Mouse (Mus musculus) limb, embryonic 14.5 days (tissue): Measurements from ENCODE around the gene Slc35d3. TPM values are rescaled to one million over a fixed set of nuclear protein-coding genes. Genes with fewer than 3 reads are reported as not detected.

ENCODE experiments used
- ATAC-seq: fragments of 200-750 bp; cut with Nextera tagmentation; 2 replicates; pipeline ENCODE4 v1.8.0; 2017; ENCODE audit warnings: low read depth, moderate number of reproducible peaks, moderate TSS enrichment; ENCODE audit not compliant: low FRiP score
- DNase-seq: peaks from one replicate; pipeline ENCODE4 v3.0.0-alpha.2; 2015; ENCODE audit warnings: low spot score
- H3K27ac ChIP-seq: fragments of 300-500 bp; sonication (generic); replicated peaks from 2 replicates; pipeline ENCODE4 v1.5.1; 2014; ENCODE audit warnings: low read depth, mild to moderate bottlenecking, low read length, moderate library complexity, mixed read lengths
- H3K27me3 ChIP-seq: fragments of 300-500 bp; sonication (generic); 2 replicates; pipeline ENCODE4 v1.6.1; 2014; ENCODE audit warnings: low read length, mixed read lengths; ENCODE audit not compliant: control insufficient read depth, insufficient read depth
- H3K36me3 ChIP-seq: fragments of 300-500 bp; sonication (generic); 2 replicates; pipeline ENCODE4 v1.6.1; 2014; ENCODE audit warnings: mild to moderate bottlenecking, low read length, moderate library complexity, mixed read lengths; ENCODE audit not compliant: control insufficient read depth, insufficient read depth
- H3K4me1 ChIP-seq: fragments of 300-500 bp; sonication (generic); 2 replicates; pipeline ENCODE4 v1.6.1; 2014; ENCODE audit warnings: antibody characterized with exemption, low read length, mixed read lengths; ENCODE audit not compliant: control insufficient read depth, insufficient read depth
- H3K4me2 ChIP-seq: fragments of 300-500 bp; sonication (generic); replicated peaks from 2 replicates; pipeline ENCODE4 v1.6.1; 2014; ENCODE audit warnings: low read depth, mild to moderate bottlenecking, low read length, moderate library complexity; ENCODE audit not compliant: severe bottlenecking
- H3K4me3 ChIP-seq: fragments of 300-500 bp; sonication (generic); replicated peaks from 2 replicates; pipeline ENCODE4 v1.5.1; 2014; ENCODE audit warnings: low read length
- H3K9ac ChIP-seq: fragments of 300-500 bp; sonication (generic); 2 replicates; pipeline ENCODE4 v1.6.1; 2014; ENCODE audit warnings: mild to moderate bottlenecking, low read depth, low read length, moderate library complexity; ENCODE audit not compliant: severe bottlenecking
- H3K9me3 ChIP-seq: fragments of 300-500 bp; sonication (generic); 2 replicates; pipeline ENCODE4 v1.6.1; 2016; ENCODE audit warnings: low read length; ENCODE audit not compliant: control insufficient read depth
- POLR2A ChIP-seq: fragments of 200-500 bp; IDR thresholded peaks from 2 replicates; pipeline ENCODE4 v1.8.0; 2012; ENCODE audit warnings: inconsistent platforms, mild to moderate bottlenecking, moderate library complexity, borderline replicate concordance; ENCODE audit not compliant: insufficient read depth, insufficient read length; ENCODE audit errors: extremely low read depth
- WGBS: fragments of 180-500 bp; shearing (Covaris S2); extraction: QIAGEN DNeasy Blood & Tissue Kit; methylation state at CpG from one replicate; pipeline ENCODE4 v1.1.7; 2014; 5-methylcytosine and 5-hydroxymethylcytosine counted together
- polyA plus RNA-seq, 2 experiments: library from polyadenylated mRNA; depleted of rRNA in 1 of 2; stranded (reverse) in 1 of 2; unstranded in 1 of 2; fragments of >200 nt; fragmentation: Nextera tagmentation in 1 of 2; extraction: Ambion mirVana in 1 of 2; gene quantifications; 2 replicates each; pipeline versions ENCODE4 v1.2.1 to v1.2.3; 2012 to 2014

Slc35d3 gene
- polyA plus RNA-seq, 2 experiments: 1.4 to 2.3 TPM

- Histone ChIP-seq H3K9me3 (no peaks in the 10 kb centered on the region), H3K9ac (no peak overlapping the region), H3K4me3 (no peak overlapping the region), H3K4me1 (no peaks in the 10 kb centered on the region), H3K4me2 (no peak overlapping the region), H3K27ac (no peak overlapping the region), H3K36me3 (no peaks in the 10 kb centered on the region), H3K27me3 (no peaks in the 10 kb centered on the region)
- ATAC-seq (no peak), DNase-seq (peak; percentile 43)
- TF ChIP-seq POLR2A: no peak
- WGBS: 47% methylated on average over 9 of the region's 9 CpGs
Measured at GRCm38 (mm10) chr10:19811436-19812172, 39.7 kb downstream of the Slc35d3 start.

DNA sequence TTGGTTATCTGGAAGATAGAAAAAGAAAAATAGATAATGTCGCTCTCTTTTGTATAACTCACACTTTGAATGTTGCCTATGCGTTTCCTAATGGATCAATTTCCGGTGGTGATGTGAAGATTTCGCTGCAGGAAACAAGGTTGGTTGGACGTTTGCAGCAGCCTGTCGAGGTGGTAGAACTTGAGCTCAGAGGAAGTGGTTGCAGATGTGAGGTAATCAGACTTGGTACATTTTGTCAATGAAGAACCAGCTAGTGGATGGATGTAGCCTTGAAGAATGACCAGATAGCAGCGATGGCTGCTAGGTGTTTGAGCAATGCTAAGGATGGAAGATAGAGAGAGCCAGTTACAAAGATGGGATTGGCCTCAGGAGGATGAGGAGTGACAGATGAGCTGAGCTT, 46.5 kb downstream of the Slc35d3 start:
- no peak overlapping the region for H3K9ac ChIP-seq
- H3K4me1 ChIP-seq: no peaks in the 10 kb centered on the region
- no peak overlapping the region for H3K4me3 ChIP-seq
- ATAC-seq (no peak), DNase-seq (no peak)
- H3K27me3 ChIP-seq: no peaks in the 10 kb centered on the region
- 84% methylated on average over 7 of the region's 7 CpGs for WGBS
- no peak for TF ChIP-seq POLR2A
- H3K9me3 ChIP-seq: no peaks in the 10 kb centered on the region
- H3K4me2 ChIP-seq: no peak overlapping the region
- H3K27ac ChIP-seq: no peak overlapping the region
- no peaks in the 10 kb centered on the region for H3K36me3 ChIP-seq

- no peak for ATAC-seq
- no peak overlapping the region for H3K9ac ChIP-seq
- no peaks in the 10 kb centered on the region for H3K9me3 ChIP-seq
- WGBS: 87% methylated on average over 7 of the region's 7 CpGs
- no peak for TF ChIP-seq POLR2A
- H3K36me3 ChIP-seq: no peaks in the 10 kb centered on the region
- no peak overlapping the region for H3K27ac ChIP-seq
- no peaks in the 10 kb centered on the region for H3K27me3 ChIP-seq
- H3K4me1 ChIP-seq: no peaks in the 10 kb centered on the region
- no peak for DNase-seq
- H3K4me3 ChIP-seq: no peak overlapping the region
- H3K4me2 ChIP-seq: no peak overlapping the region
Measured at GRCm38 (mm10) chr10:19802958-19803357, 48.3 kb downstream of the Slc35d3 start.

Other genes starting within 250 kb of the Slc35d3 start
- gene Il22ra2, start 229.5 kb downstream of the Slc35d3 start, polyA plus RNA-seq (2012; rRNA removed): 0.04 and 0.09 TPM in 2 replicates
- gene Il22ra2, start 229.5 kb downstream of the Slc35d3 start, polyA plus RNA-seq (2014; fragmentation: Nextera tagmentation; extraction: Ambion mirVana): not detected in 2 replicates
- 0.70 and 0.99 TPM in 2 replicates for gene Il20ra, start 138.9 kb downstream of the Slc35d3 start, polyA plus RNA-seq (2012; rRNA removed)
- gene Il20ra, start 138.9 kb downstream of the Slc35d3 start, polyA plus RNA-seq (2014; fragmentation: Nextera tagmentation; extraction: Ambion mirVana): 0.45 and 1.1 TPM in 2 replicates
- gene Pex7, start 56.2 kb upstream of the Slc35d3 start, polyA plus RNA-seq (2012; rRNA removed): 19.2 and 19.7 TPM in 2 replicates
- 26.4 and 31.5 TPM in 2 replicates for gene Pex7, start 56.2 kb upstream of the Slc35d3 start, polyA plus RNA-seq (2014; fragmentation: Nextera tagmentation; extraction: Ambion mirVana)
- 3.0 and 3.5 TPM in 2 replicates for gene Map3k5, start 83.0 kb upstream of the Slc35d3 start, polyA plus RNA-seq (2012; rRNA removed)
- 2.0 and 2.4 TPM in 2 replicates for gene Map3k5, start 83.0 kb upstream of the Slc35d3 start, polyA plus RNA-seq (2014; fragmentation: Nextera tagmentation; extraction: Ambion mirVana)